Mouse (Mus musculus) ES-Bruce4 (cell line): ENCODE data around the gene Pilra. TPM values are rescaled to one million over a fixed set of nuclear protein-coding genes. Genes with fewer than 3 reads are reported as not detected.
"Not testable (repeated sequence)": the region's sequence is repeated elsewhere in the genome, so short reads cannot be mapped to it uniquely, and the experiment has no call there.

Source experiments
- H3K27ac ChIP-seq: 2 replicates; pipeline ENCODE4 v1.5.1; 2012; ENCODE audit warnings: low read length, inconsistent platforms; ENCODE audit not compliant: insufficient read depth
- H3K27me3 ChIP-seq: 2 replicates; pipeline ENCODE4 v1.6.1; 2012; ENCODE audit warnings: mild to moderate bottlenecking, low read length, inconsistent platforms; ENCODE audit not compliant: control insufficient read depth, poor library complexity, insufficient read depth, severe bottlenecking
- H3K36me3 ChIP-seq: 2 replicates; pipeline ENCODE4 v1.6.1; 2012; ENCODE audit warnings: inconsistent platforms, mild to moderate bottlenecking, low read length, moderate library complexity; ENCODE audit not compliant: control insufficient read depth, poor library complexity, insufficient read depth, severe bottlenecking
- H3K4me1 ChIP-seq: one replicate; pipeline ENCODE4 v1.8.1; 2011; ENCODE audit warnings: low read length; ENCODE audit not compliant: control insufficient read depth, insufficient read depth
- H3K4me3 ChIP-seq: 2 replicates; pipeline ENCODE4 v1.5.1; 2011; ENCODE audit warnings: low read depth, mild to moderate bottlenecking, low read length
- H3K9ac ChIP-seq: 2 replicates; pipeline ENCODE4 v1.6.1; 2012; ENCODE audit warnings: low read depth, mild to moderate bottlenecking, inconsistent platforms; ENCODE audit not compliant: poor library complexity, severe bottlenecking
- H3K9me3 ChIP-seq: replicated peaks from 2 replicates; pipeline ENCODE4 v1.6.1; 2012; ENCODE audit warnings: mild to moderate bottlenecking, low read length, inconsistent platforms; ENCODE audit not compliant: control insufficient read depth, poor library complexity, insufficient read depth, severe bottlenecking
- CTCF ChIP-seq: IDR thresholded peaks from one replicate; pipeline ENCODE4 v1.8.1; 2011; ENCODE audit warnings: low read depth, low read length
- EP300 ChIP-seq: IDR thresholded peaks from 2 replicates; pipeline ENCODE4 v1.6.1; 2011; ENCODE audit warnings: low read depth, low read length; ENCODE audit not compliant: insufficient read depth
- POLR2A ChIP-seq: IDR thresholded peaks from one replicate; pipeline ENCODE4 v1.8.1; 2011; ENCODE audit warnings: low read length; ENCODE audit not compliant: insufficient read depth
- polyA plus RNA-seq: library from polyadenylated mRNA; stranded (reverse); fragments of >200 nt; gene quantifications from 2 replicates; pipeline ENCODE4 v1.2.4, GENCODE M21; 2011; ENCODE audit warnings: low read depth; ENCODE audit not compliant: missing spikeins, insufficient read depth, insufficient read length

Gene Pilra
- polyA plus RNA-seq, 1 experiment: not detected

GRCm38 (mm10) chr5:137857960-137858710 is 22.1 kb upstream of the Pilra start, which contains the start of gene Pilrb1:
Pilrb1 (minus strand) TSS chr5:137858106.
- H3K9me3 ChIP-seq, H3K27ac ChIP-seq, H3K4me1 ChIP-seq, H3K9ac ChIP-seq, H3K27me3 ChIP-seq, H3K36me3 ChIP-seq, H3K4me3 ChIP-seq: not testable (repeated sequence)

DNA sequence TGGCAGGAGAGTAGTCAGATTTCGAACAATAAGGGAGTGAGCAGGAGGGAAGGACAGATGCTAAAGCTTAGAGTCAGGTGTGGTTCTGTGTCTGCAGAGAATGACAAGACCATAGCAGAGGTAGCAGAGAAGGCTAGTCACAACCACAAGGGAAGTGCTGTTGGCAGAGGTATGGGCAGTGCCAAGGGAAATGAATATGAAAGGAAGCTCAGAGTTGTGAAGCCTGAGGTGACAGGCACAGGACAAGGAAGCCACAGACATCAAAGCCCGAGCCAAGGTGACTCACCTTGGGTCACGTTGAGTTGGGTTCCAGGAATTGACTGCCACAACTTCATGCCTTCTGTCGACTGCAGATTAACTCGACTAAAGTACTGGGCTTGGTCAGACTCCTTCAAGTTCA is 20.8 kb upstream of the Pilra start:
- H3K27ac ChIP-seq, H3K36me3 ChIP-seq, H3K27me3 ChIP-seq, H3K4me1 ChIP-seq, H3K9me3 ChIP-seq, H3K9ac ChIP-seq, H3K4me3 ChIP-seq: not testable (repeated sequence)

- H3K36me3 ChIP-seq, H3K4me3 ChIP-seq, H3K9ac ChIP-seq, H3K4me1 ChIP-seq, H3K27ac ChIP-seq, H3K27me3 ChIP-seq, H3K9me3 ChIP-seq: not testable (repeated sequence)
Observed at GRCm38 (mm10) chr5:137854907-137855306, 18.8 kb upstream of the Pilra start.

GRCm38 (mm10) chr5:137850313-137850712 is 14.2 kb upstream of the Pilra start:
- H3K27ac ChIP-seq, H3K4me1 ChIP-seq, H3K9ac ChIP-seq, H3K4me3 ChIP-seq, H3K36me3 ChIP-seq, H3K27me3 ChIP-seq, H3K9me3 ChIP-seq: not testable (repeated sequence)

DNA sequence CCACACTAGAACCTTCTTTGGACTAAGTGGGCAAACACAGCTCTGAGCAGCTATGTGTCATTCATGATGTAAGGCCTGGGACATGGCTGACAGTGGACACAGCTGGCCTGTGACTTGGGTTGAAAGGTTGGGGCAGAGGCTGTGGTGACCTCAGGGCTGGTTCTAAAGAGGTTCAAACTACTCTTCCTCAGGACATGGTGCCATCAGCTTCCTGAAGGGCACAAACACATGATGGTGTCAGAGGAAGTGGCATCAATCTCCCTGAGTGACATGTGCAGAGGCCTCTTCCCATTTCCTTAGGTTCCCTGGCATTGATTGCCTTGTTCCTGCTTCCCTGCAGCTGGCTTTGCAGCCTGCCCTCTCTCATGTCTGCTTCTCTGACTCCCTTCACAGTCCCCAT is 1.0 kb upstream of the Pilra start:
- H3K27me3 ChIP-seq, H3K27ac ChIP-seq, H3K4me1 ChIP-seq, H3K9ac ChIP-seq, H3K9me3 ChIP-seq, H3K36me3 ChIP-seq, H3K4me3 ChIP-seq: not testable (repeated sequence)

- Histone ChIP-seq H3K27ac (no peak overlapping the region), H3K9ac (no peak overlapping the region)
Observed at GRCm38 (mm10) chr5:137836611-137837010, 530 bp upstream of the Pilra start.

DNA sequence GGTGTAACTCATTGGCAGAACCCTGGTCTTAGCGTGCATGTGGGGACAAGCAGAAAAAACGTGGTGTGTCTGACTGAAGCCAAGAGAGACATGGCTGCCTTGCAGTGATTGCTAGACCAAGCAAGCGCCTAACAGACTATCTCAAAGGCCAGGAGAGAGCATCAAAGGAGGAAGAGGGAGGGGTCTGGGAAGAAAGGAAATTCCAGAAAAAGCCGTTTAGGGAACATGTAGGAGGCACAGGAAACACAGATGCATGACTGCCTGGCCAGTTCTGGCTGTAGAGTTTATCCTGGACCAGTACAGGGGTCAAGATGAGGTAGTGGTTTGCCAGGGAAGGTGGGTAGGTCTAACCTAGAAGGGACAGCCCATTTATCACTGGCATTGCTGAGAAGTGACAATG is 2.6 kb downstream of the Pilra start:
- TF ChIP-seq POLR2A (no peak), CTCF (no peak), EP300 (no peak)
- no peaks in the 10 kb centered on the region for H3K4me1 ChIP-seq
- no peaks in the 10 kb centered on the region for H3K27me3 ChIP-seq
- H3K27ac ChIP-seq: no peak overlapping the region
- H3K36me3 ChIP-seq: no peaks in the 10 kb centered on the region
- no peaks in the 10 kb centered on the region for H3K9me3 ChIP-seq
- H3K9ac ChIP-seq: no peak overlapping the region
- H3K4me3 ChIP-seq: no peak overlapping the region

More at GRCm38 (mm10) chr5:137836611-137837010, 530 bp upstream of the Pilra start:
- TF ChIP-seq POLR2A (no peak), CTCF (no peak), EP300 (no peak)
- Histone ChIP-seq H3K4me1 (no peaks in the 10 kb centered on the region), H3K4me3 (no peak overlapping the region), H3K36me3 (no peaks in the 10 kb centered on the region), H3K27me3 (no peaks in the 10 kb centered on the region), H3K9me3 (no peaks in the 10 kb centered on the region)
